Mouse (Mus musculus) gastrocnemius, postnatal 14 days (tissue): ENCODE results near the gene Aqp2. TPM values are rescaled to one million over a fixed set of nuclear protein-coding genes. Genes with fewer than 3 reads are reported as not detected.

Experiments
- DNase-seq: peaks from one replicate; pipeline ENCODE4 v3.0.0; 2021; ENCODE audit warnings: mixed read lengths
- intact Hi-C: fragments of 180-260 bp; cut with DNase I; formaldehyde crosslinking; loops from one replicate; pipeline ENCODE4 v1.15.1; 2025; ENCODE audit warnings: low total_unique reads
- long read RNA-seq, 2 experiments: library from polyadenylated mRNA; stranded (forward); transcript quantifications; one replicate each; pipeline ENCODE4 v2.0.0; 2021
- total RNA-seq, 2 experiments: library from RNA; stranded (reverse); gene quantifications; 2 replicates each; pipeline ENCODE4 v1.2.3; 2021

Gene Aqp2
- total RNA-seq, result not detected
- long read RNA-seq, experiment 1, result 0 reads
- long read RNA-seq, experiment 2, result 0 reads

- DNase-seq, result no peak
- intact Hi-C loops, result no loop called here
Measured at GRCm38 (mm10) chr15:99578802-99579485, at the start of gene Aqp2. Aqp2 (plus strand) TSS chr15:99579055.

GRCm38 (mm10) chr15:99531146-99531545 is 47.7 kb upstream of the Aqp2 start:
- no peak for DNase-seq
- intact Hi-C loops, result no loop called here

- intact Hi-C loops, result no loop called here
Measured at GRCm38 (mm10) chr15:99532023-99532422, 46.8 kb upstream of the Aqp2 start.

GRCm38 (mm10) chr15:99536889-99537862 is 41.7 kb upstream of the Aqp2 start:
- DNase-seq, result no peak
- intact Hi-C loops, result no loop called here

More at GRCm38 (mm10) chr15:99532023-99532422, 46.8 kb upstream of the Aqp2 start:
- no peak for DNase-seq

GRCm38 (mm10) chr15:99539891-99540290 is 39.0 kb upstream of the Aqp2 start:
- no peak for DNase-seq
- intact Hi-C loops, result no loop called here

GRCm38 (mm10) chr15:99544047-99544446 is 34.8 kb upstream of the Aqp2 start:
- no peak for DNase-seq
- intact Hi-C loops, result no loop called here

GRCm38 (mm10) chr15:99546596-99546995 is 32.3 kb upstream of the Aqp2 start:
- DNase-seq, result peak; percentile 24
- intact Hi-C loops, result no loop called here

GRCm38 (mm10) chr15:99547732-99548131 is 31.1 kb upstream of the Aqp2 start:
- DNase-seq, result no peak
- intact Hi-C loops, result no loop called here

- no peak for DNase-seq
- intact Hi-C loops, result no loop called here
Measured at GRCm38 (mm10) chr15:99549901-99550300, 29.0 kb upstream of the Aqp2 start.

- DNase-seq, result no peak
- intact Hi-C loops, result no loop called here
Measured at GRCm38 (mm10) chr15:99553767-99554166, 25.1 kb upstream of the Aqp2 start.

- DNase-seq, result no peak
- intact Hi-C loops, result no loop called here
Measured at GRCm38 (mm10) chr15:99558947-99559346, 19.9 kb upstream of the Aqp2 start.

- intact Hi-C loops, result no loop called here
- DNase-seq, result no peak
Measured at GRCm38 (mm10) chr15:99560246-99560645, 18.6 kb upstream of the Aqp2 start.

GRCm38 (mm10) chr15:99567371-99567770 is 11.5 kb upstream of the Aqp2 start:
- DNase-seq, result no peak
- intact Hi-C loops, result no loop called here

GRCm38 (mm10) chr15:99568682-99569081 is 10.2 kb upstream of the Aqp2 start:
- DNase-seq, result no peak
- intact Hi-C loops, result no loop called here

- intact Hi-C loops, result no loop called here
- no peak for DNase-seq
Measured at GRCm38 (mm10) chr15:99569123-99569522, 9.7 kb upstream of the Aqp2 start.

- peak; percentile 40 for DNase-seq
- intact Hi-C loops, result no loop called here
Measured at GRCm38 (mm10) chr15:99583463-99584344, 4.8 kb downstream of the Aqp2 start.

GRCm38 (mm10) chr15:99584407-99585202 is 5.8 kb downstream of the Aqp2 start:
- DNase-seq, result no peak
- intact Hi-C loops, result no loop called here

GRCm38 (mm10) chr15:99585741-99586140 is 6.9 kb downstream of the Aqp2 start:
- intact Hi-C loops, result no loop called here
- no peak for DNase-seq

GRCm38 (mm10) chr15:99586525-99586924 is 7.7 kb downstream of the Aqp2 start:
- intact Hi-C loops, result no loop called here
- DNase-seq, result no peak
